Mouse (Mus musculus): ENCODE data around the gene Gm20388. TPM values are rescaled to one million over a fixed set of nuclear protein-coding genes. Genes with fewer than 3 reads are reported as not detected.
"Not testable (repeated sequence)": the region's sequence is repeated elsewhere in the genome, so short reads cannot be mapped to it uniquely, and the experiment has no call there.

Gm20388 gene
- polyA plus RNA-seq, 1 experiment from 2014 or later: 5.3 TPM

DNA sequence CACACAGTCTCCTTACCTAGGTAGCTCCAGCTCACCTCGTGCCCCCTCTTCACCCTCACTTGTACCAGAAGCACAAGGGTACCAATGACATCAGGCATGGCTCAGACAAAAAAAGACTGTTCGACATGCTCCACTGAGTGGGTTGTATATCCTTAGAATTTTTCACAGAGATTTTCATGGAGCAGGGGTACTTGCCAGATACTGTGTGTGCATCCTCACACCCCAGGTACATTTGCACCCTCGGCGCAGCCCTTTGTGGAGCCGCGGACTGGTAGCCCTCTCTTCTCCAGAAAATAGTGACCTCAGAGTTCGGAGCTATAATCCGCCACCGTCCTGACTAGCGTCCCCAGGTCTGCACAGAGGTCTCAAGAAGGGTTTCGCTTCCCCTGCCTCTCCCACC is 3500.1 kb downstream of the Gm20388 start:
- DNase-seq (ENCODE audit: low spot score) (no peak), ATAC-seq (replicated peaks; ENCODE audit: low FRiP score) (no peak)
- WGBS: 18% methylated on average over 11 of the region's 11 CpGs
- no peaks in the 10 kb centered on the region for H3K36me3 ChIP-seq (ENCODE audit: control insufficient read depth, insufficient read depth, low read length)
- H3K27ac ChIP-seq (ENCODE audit: low read depth, low read length): no peak overlapping the region
- H3K4me2 ChIP-seq: peak overlapping the region; percentile 67
- peak overlapping the region; percentile 34; the same call in 1 of the 2 replicates for H3K4me3 ChIP-seq (ENCODE audit: low read depth, low read length)
- no peaks in the 10 kb centered on the region for H3K9me3 ChIP-seq (ENCODE audit: control insufficient read depth, low read length)
- H3K27me3 ChIP-seq (replicated peaks; ENCODE audit: control insufficient read depth, insufficient read depth, low read length): peaks cover 57% of the 10 kb centered on the region
- H3K9ac ChIP-seq (ENCODE audit: low read depth, low read length): no peak overlapping the region
- H3K4me1 ChIP-seq (replicated peaks; ENCODE audit: control insufficient read depth, insufficient read depth, low read length): peaks cover 42% of the 10 kb centered on the region

GRCm38 (mm10) chr8:123411246-123411645 is 3500.6 kb downstream of the Gm20388 start, which contains the start of gene Tubb3:
TSS of gene Tubb3 (plus strand) at chr8:123411424.
- no peak within 1 kb of the TSS for H3K27ac ChIP-seq (ENCODE audit: low read depth, low read length)
- no peak within 1 kb of the TSS for H3K9ac ChIP-seq (ENCODE audit: low read depth, low read length)
- H3K36me3 ChIP-seq (ENCODE audit: control insufficient read depth, insufficient read depth, low read length): no peaks in the 10 kb centered on the region
- WGBS: under 1% methylated on average over 28 of the region's 29 CpGs
- H3K4me1 ChIP-seq (replicated peaks; ENCODE audit: control insufficient read depth, insufficient read depth, low read length): peaks cover 42% of the 10 kb centered on the region
- H3K27me3 ChIP-seq (replicated peaks; ENCODE audit: control insufficient read depth, insufficient read depth, low read length): peaks cover 57% of the 10 kb centered on the region
- H3K4me2 ChIP-seq: peak within 1 kb of the TSS; percentile 67
- H3K4me3 ChIP-seq (ENCODE audit: low read depth, low read length): peak within 1 kb of the TSS; percentile 34
- no peaks in the 10 kb centered on the region for H3K9me3 ChIP-seq (ENCODE audit: control insufficient read depth, low read length)
- ATAC-seq (replicated peaks; ENCODE audit: low FRiP score): peak; percentile 65
- peak; percentile 63 for DNase-seq (ENCODE audit: low spot score)

- Histone ChIP-seq H3K4me2 (peak overlapping the region; percentile 67), H3K36me3 (ENCODE audit: control insufficient read depth, insufficient read depth, low read length) (no peaks in the 10 kb centered on the region), H3K4me1 (replicated peaks; ENCODE audit: control insufficient read depth, insufficient read depth, low read length) (peaks cover 44% of the 10 kb centered on the region), H3K27ac (ENCODE audit: low read depth, low read length) (no peak overlapping the region), H3K27me3 (replicated peaks; ENCODE audit: control insufficient read depth, insufficient read depth, low read length) (peaks cover 58% of the 10 kb centered on the region), H3K9me3 (ENCODE audit: control insufficient read depth, low read length) (no peaks in the 10 kb centered on the region), H3K9ac (ENCODE audit: low read depth, low read length) (no peak overlapping the region), H3K4me3 (ENCODE audit: low read depth, low read length) (peak overlapping the region; percentile 34)
- DNase-seq (ENCODE audit: low spot score) (no peak), ATAC-seq (replicated peaks; ENCODE audit: low FRiP score) (no peak)
- 11% methylated on average over 16 of the region's 16 CpGs for WGBS
Observed at GRCm38 (mm10) chr8:123411781-123412327, 3501.2 kb downstream of the Gm20388 start.

DNA sequence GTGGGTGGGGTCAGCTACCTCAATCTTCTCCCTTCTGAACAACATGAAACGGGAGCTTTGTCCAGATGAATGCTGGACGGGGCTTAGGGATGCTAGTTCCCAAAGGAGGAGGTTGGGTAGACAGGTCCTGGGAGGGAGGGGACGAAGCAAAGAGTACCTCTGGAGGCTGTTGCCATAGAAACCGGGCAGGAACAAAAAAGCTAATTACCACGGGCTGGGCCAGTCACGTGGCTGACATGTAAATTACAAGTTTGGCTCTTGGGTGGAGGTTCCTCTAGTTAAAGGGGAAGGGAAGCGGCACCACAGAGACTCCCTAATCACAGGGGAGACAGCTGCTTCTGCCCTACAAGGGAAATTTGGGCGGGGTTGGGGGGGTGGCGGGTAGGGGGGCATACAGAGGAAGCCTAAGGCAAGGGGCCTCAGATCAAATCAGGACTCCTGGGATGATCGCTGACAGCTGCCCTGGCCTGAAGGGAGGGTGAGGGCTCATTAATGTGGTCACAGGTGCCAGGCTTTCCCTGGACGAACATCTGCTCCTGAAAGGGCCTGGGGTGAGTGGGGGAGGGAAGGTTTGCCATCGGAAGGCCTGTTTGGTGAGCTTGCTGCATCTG is 3502.0 kb downstream of the Gm20388 start:
- H3K4me3 ChIP-seq (ENCODE audit: low read depth, low read length): no peak overlapping the region
- WGBS: 3% methylated on average over 12 of the region's 12 CpGs

GRCm38 (mm10) chr8:123414255-123414654 is 3503.6 kb downstream of the Gm20388 start:
- Histone ChIP-seq H3K27me3 (replicated peaks; ENCODE audit: control insufficient read depth, insufficient read depth, low read length) (peaks cover 49% of the 10 kb centered on the region), H3K4me2 (no peak overlapping the region), H3K27ac (ENCODE audit: low read depth, low read length) (no peak overlapping the region), H3K36me3 (ENCODE audit: control insufficient read depth, insufficient read depth, low read length) (no peaks in the 10 kb centered on the region), H3K4me1 (replicated peaks; ENCODE audit: control insufficient read depth, insufficient read depth, low read length) (peaks cover 34% of the 10 kb centered on the region), H3K9me3 (ENCODE audit: control insufficient read depth, low read length) (no peaks in the 10 kb centered on the region), H3K9ac (ENCODE audit: low read depth, low read length) (no peak overlapping the region), H3K4me3 (ENCODE audit: low read depth, low read length) (no peak overlapping the region)
- ATAC-seq (replicated peaks; ENCODE audit: low FRiP score) (no peak), DNase-seq (ENCODE audit: low spot score) (peak; percentile 52)
- WGBS: 13% methylated on average over 9 of the region's 9 CpGs

More for the DNA sequence above, 3502.0 kb downstream of the Gm20388 start:
- Histone ChIP-seq H3K4me2 (no peak overlapping the region; the same call in 1 of the 2 replicates), H3K9me3 (ENCODE audit: control insufficient read depth, low read length) (no peaks in the 10 kb centered on the region), H3K36me3 (ENCODE audit: control insufficient read depth, insufficient read depth, low read length) (no peaks in the 10 kb centered on the region), H3K9ac (ENCODE audit: low read depth, low read length) (no peak overlapping the region), H3K27ac (ENCODE audit: low read depth, low read length) (no peak overlapping the region), H3K27me3 (replicated peaks; ENCODE audit: control insufficient read depth, insufficient read depth, low read length) (peaks cover 54% of the 10 kb centered on the region), H3K4me1 (replicated peaks; ENCODE audit: control insufficient read depth, insufficient read depth, low read length) (peaks cover 48% of the 10 kb centered on the region)
- ATAC-seq (replicated peaks; ENCODE audit: low FRiP score): no peak
- DNase-seq (ENCODE audit: low spot score): no peak

DNA sequence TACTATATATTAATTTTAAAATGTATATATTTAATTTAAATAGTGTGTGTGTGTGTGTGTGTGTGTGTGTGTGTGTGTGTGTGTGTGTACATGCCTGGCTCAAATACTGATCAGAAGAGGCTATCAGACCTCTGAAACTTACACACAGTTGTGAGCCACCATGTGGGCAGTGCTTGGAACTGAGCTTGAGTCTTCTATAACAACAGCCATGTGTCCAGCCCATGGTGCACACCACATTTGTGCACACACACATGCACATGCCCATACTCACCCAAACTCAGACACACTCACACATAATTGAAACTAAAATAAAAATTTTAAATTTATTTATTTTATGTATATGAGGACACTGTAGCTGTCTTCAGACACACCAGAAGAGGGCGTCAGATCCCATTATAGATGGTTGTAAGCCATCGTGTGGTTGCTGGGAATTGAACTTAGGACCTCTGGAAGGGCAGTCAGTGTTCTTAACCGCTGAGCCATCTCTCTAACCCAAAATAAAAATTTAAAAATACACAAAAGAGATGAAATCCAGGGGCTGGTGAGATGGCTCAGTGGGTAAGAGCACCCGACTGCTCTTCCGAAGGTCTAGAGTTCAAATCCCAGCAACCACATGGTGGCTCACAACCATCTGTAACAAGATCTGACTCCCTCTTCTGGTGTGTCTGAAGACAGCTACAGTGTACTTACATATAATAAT is 3504.5 kb downstream of the Gm20388 start:
- peaks cover 26% of the 10 kb centered on the region for H3K4me1 ChIP-seq (replicated peaks; ENCODE audit: control insufficient read depth, insufficient read depth, low read length)
- not testable (repeated sequence) for H3K4me3 ChIP-seq (ENCODE audit: low read depth, low read length); H3K27ac ChIP-seq (ENCODE audit: low read depth, low read length); H3K9ac ChIP-seq (ENCODE audit: low read depth, low read length); DNase-seq (ENCODE audit: low spot score); ATAC-seq (replicated peaks; ENCODE audit: low FRiP score); H3K36me3 ChIP-seq (ENCODE audit: control insufficient read depth, insufficient read depth, low read length); H3K9me3 ChIP-seq (ENCODE audit: control insufficient read depth, low read length); H3K4me2 ChIP-seq
- WGBS: 75% methylated on average over 5 of the region's 5 CpGs
- peaks cover 44% of the 10 kb centered on the region for H3K27me3 ChIP-seq (replicated peaks; ENCODE audit: control insufficient read depth, insufficient read depth, low read length)

- DNase-seq (ENCODE audit: low spot score) (peak; percentile 70), ATAC-seq (replicated peaks; ENCODE audit: low FRiP score) (peak; percentile 89)
- Histone ChIP-seq H3K27ac (ENCODE audit: low read depth, low read length) (peak overlapping the region; percentile 84), H3K36me3 (ENCODE audit: control insufficient read depth, insufficient read depth, low read length) (no peaks in the 10 kb centered on the region), H3K4me2 (peak overlapping the region; percentile 41), H3K9ac (ENCODE audit: low read depth, low read length) (no peak overlapping the region), H3K9me3 (ENCODE audit: control insufficient read depth, low read length) (no peaks in the 10 kb centered on the region), H3K4me1 (replicated peaks; ENCODE audit: control insufficient read depth, insufficient read depth, low read length) (peaks cover 22% of the 10 kb centered on the region), H3K27me3 (replicated peaks; ENCODE audit: control insufficient read depth, insufficient read depth, low read length) (peaks cover 33% of the 10 kb centered on the region), H3K4me3 (ENCODE audit: low read depth, low read length) (no peak overlapping the region)
- WGBS: 47% methylated on average over 8 of the region's 8 CpGs
Observed at GRCm38 (mm10) chr8:123415967-123416943, 3505.6 kb downstream of the Gm20388 start.

DNA sequence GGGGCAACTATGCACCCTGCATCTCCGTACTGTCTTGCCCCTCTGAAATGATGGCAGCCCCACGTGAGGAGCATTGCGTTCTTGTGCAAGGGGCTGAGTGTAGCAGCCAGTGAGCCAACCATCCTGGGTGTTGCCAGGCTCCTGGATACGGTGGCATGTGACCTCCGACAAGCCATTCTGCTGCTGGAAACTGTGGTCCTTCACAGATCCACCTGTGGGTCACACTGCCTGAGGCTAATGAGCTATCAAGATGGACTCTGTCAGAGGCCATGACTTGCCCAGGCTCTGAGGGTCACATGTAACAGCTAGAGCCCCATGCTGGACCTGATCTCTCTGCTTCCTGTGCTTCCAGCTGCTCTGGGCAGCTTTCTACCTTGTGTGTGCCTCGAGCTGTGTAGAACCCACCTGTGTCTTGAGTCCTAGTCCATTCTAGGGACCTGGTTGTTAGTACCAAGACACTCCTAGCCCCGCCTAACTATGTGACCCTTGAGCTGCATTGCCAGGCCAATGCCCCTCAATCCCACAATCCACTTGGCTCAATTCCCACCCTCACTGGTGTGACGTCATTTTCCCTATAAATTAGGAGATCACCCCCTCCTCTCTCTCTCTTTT is 3506.4 kb downstream of the Gm20388 start:
- no peaks in the 10 kb centered on the region for H3K9me3 ChIP-seq (ENCODE audit: control insufficient read depth, low read length)
- no peaks in the 10 kb centered on the region for H3K36me3 ChIP-seq (ENCODE audit: control insufficient read depth, insufficient read depth, low read length)
- WGBS: 69% methylated on average over 8 of the region's 8 CpGs
- H3K4me1 ChIP-seq (replicated peaks; ENCODE audit: control insufficient read depth, insufficient read depth, low read length): peaks cover 17% of the 10 kb centered on the region
- H3K4me3 ChIP-seq (ENCODE audit: low read depth, low read length): no peak overlapping the region
- H3K4me2 ChIP-seq: peak overlapping the region; percentile 41
- ATAC-seq (replicated peaks; ENCODE audit: low FRiP score): no peak; the same call in none of the 2 replicates
- H3K9ac ChIP-seq (ENCODE audit: low read depth, low read length): 0 out of 2 replicates have a peak overlapping the region, but pooled peaks have one; percentile 22
- H3K27me3 ChIP-seq (replicated peaks; ENCODE audit: control insufficient read depth, insufficient read depth, low read length): peaks cover 25% of the 10 kb centered on the region
- H3K27ac ChIP-seq (ENCODE audit: low read depth, low read length): peak overlapping the region; percentile 84
- DNase-seq (ENCODE audit: low spot score): no peak
